Mouse (Mus musculus): ENCODE results near the gene Mlana. TPM values are rescaled to one million over a fixed set of nuclear protein-coding genes. Genes with fewer than 3 reads are reported as not detected.

Gene Mlana
- total RNA-seq, 2 experiments from 2014 or later: 0.66 to 0.76 TPM

- intact Hi-C loops (cut with DNase I): no loop called here
- no peak for DNase-seq (ENCODE audit: low spot score in 2 of 2)
Measured at GRCm38 (mm10) chr19:29718476-29718875, 20.9 kb downstream of the Mlana start.

DNA sequence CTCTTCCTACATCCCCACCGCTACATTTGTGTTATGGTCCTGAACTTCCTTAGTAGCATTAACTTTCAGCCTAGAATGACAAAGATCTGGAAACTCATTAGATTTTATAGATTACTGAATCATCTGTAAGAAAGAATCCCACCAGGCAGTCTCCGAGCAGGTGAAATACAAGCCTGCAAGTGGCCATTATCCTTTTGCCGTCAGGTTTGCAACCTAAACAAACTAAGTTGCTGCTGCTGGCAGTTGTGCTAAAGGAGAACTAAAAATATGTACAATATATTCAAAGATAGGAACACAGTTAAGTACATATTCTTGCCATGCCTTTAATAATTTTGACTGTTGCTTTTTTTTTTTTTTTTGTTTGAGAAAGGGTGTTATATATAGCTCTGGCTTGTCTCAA is 37.8 kb downstream of the Mlana start:
- intact Hi-C loops (cut with DNase I): no loop called here
- DNase-seq (ENCODE audit: low spot score in 2 of 2): no peak

GRCm38 (mm10) chr19:29739608-29740007 is 42.0 kb downstream of the Mlana start:
- intact Hi-C loops (cut with DNase I): no loop called here

DNA sequence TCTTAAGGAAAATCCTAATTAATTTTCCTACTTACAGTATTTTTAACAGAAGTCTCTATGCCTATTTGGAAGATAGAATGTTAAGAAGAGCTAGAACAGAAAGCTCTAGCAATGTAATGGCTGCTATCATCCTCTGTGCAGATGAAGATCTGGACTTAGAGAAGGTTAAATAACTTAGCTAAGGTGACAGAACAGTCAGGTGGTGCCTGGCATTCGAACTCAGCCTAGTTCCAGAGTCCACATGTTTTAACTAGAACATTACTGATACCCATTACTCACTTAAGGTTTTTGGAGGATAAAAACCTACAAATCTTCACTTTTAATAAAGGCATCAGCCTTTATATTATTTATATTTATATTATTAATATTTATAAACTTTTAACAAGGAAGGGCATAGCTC is 43.0 kb downstream of the Mlana start:
- intact Hi-C loops (cut with DNase I): no loop called here
- no peak for DNase-seq (ENCODE audit: low spot score in 2 of 2)

More at GRCm38 (mm10) chr19:29739608-29740007, 42.0 kb downstream of the Mlana start:
- no peak for DNase-seq (ENCODE audit: low spot score in 2 of 2)

- DNase-seq (ENCODE audit: low spot score in 2 of 2): no peak
- intact Hi-C loops (cut with DNase I): no loop called here
Measured at GRCm38 (mm10) chr19:29743531-29743930, 45.9 kb downstream of the Mlana start.

- intact Hi-C loops (cut with DNase I): no loop called here
- no peak for DNase-seq (ENCODE audit: low spot score in 2 of 2)
Measured at GRCm38 (mm10) chr19:29750994-29751393, 53.4 kb downstream of the Mlana start.

GRCm38 (mm10) chr19:29753939-29754338 is 56.3 kb downstream of the Mlana start:
- intact Hi-C loops (cut with DNase I): no loop called here
- no peak for DNase-seq (ENCODE audit: low spot score in 2 of 2)

Other genes starting within 250 kb of the Mlana start
- gene Ric1, start 175.5 kb upstream of the Mlana start, total RNA-seq (2021): 10 to 100 TPM; 40.4 to 40.6 TPM
- gene Ermp1, start 49.4 kb upstream of the Mlana start, total RNA-seq (2021): 10 to 100 TPM; 38.4 to 39.9 TPM
- gene 9930021J03Rik, start 108.2 kb downstream of the Mlana start, total RNA-seq (2021): 10 to 100 TPM; 24.8 to 25.9 TPM
- gene Ranbp6, start 115.2 kb downstream of the Mlana start, total RNA-seq (2021): 10 to 100 TPM; 29.0 to 29.1 TPM
- 10 to 100 TPM; 10.7 to 12.0 TPM for gene Il33, start 227.3 kb downstream of the Mlana start, total RNA-seq (2021)

Measured in left cerebral cortex, postnatal 14 days (tissue).